Mouse (Mus musculus) granulocyte monocyte progenitor cell, adult 5-6 weeks (primary cell): Measurements from ENCODE around the gene Bclaf3. TPM values are rescaled to one million over a fixed set of nuclear protein-coding genes. Genes with fewer than 3 reads are reported as not detected.
"Not testable (repeated sequence)": the region's sequence is repeated elsewhere in the genome, so short reads cannot be mapped to it uniquely, and the experiment has no call there.

Experiments
- ATAC-seq: replicated peaks from 2 replicates; pipeline ENCODE4 v1.8.0; 2016; ENCODE audit warnings: mild to moderate bottlenecking, moderate TSS enrichment, inconsistent platforms; ENCODE audit not compliant: poor library complexity, severe bottlenecking
- total RNA-seq, 2 experiments: library from RNA; stranded (forward) in 1 of 2; stranded (reverse) in 1 of 2; fragments of 200-712, 200-1000 nt in 1 of 2; fragments of >200 nt in 1 of 2; fragmentation: Nextera tagmentation in 1 of 2; gene quantifications; 2 replicates each; pipeline ENCODE4 v1.2.3; 2014 to 2017

The Bclaf3 gene
- total RNA-seq (2014; fragmentation: Nextera tagmentation) (17.8 and 27.0 TPM in 2 replicates), total RNA-seq (2017) (41.9 and 45.5 TPM in 2 replicates)

DNA sequence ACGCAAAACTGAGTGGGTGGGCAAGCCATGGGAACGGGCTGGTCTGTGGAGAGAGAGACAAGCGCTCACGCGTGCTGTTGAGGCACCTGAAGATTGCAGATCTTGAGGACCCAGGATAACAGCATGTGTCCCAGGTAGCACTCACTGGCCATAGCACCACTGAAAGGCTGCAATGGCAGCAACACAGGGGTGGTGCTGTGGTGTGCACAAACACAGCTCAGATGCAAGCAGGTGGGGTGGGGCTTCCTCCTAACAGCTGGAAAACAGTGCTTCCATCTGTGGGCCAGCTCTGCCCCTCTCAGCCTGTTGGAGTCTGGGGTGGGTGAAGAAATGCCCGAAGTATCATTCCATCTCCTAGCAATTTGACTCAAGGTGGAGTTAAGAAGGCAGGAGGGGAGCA is at the start of gene Bclaf3:
Gene Bclaf3 (plus strand): TSS at position 301 of the 400 bp plus-strand sequence.
- no peak for ATAC-seq

DNA sequence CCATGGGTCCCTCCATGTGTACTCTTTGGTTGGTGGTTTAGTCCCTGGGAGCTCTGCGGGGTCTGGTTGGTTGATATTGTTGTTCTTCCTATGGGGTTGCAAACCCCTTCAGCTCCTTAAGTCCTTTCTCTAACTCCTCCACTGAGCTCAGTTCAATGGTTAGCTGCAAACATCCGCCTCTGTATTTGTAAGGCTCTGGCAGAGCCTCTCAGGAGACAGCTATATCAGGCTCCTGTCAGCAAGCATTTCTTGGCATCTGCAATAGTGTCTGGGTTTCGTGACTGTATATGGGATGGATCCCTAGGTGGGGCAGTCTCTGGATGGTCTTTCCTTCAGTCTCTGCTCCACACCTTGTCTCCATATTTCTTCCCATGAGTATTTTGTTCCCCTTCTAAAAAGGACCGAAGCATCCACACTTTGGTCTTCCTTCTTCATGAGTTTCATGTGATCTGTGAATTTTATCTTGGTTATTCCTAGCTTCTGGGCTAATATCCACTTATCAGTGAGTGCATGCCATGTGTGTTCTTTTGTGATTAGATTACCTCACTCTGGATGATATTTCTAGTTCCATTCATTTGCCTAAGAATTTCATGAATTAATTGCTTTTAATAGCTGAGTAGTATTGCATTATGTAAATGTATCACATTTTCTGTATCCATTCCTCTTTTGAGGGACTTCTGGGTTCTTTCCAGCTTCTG is 48.1 kb upstream of the Bclaf3 start:
- ATAC-seq = not testable (repeated sequence)

DNA sequence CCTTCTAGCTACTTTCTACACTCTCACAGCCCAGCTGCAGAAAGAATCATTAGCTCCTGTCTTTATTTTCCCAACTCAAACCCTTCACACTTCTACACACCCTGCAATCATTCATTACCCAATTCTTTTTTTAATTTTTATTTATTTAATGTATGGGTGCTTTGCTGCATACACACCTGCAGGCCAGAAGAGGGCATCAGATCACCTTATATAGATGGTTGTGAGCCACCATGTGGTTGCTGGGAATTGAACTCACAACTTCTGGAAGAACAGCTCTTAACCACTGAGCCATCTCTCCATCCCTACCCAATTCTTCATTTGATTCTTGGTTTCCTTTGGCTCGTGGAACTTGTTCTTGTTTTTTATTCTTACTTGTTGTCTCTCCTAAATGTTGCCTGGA is 42.2 kb upstream of the Bclaf3 start:
- ATAC-seq = no peak

DNA sequence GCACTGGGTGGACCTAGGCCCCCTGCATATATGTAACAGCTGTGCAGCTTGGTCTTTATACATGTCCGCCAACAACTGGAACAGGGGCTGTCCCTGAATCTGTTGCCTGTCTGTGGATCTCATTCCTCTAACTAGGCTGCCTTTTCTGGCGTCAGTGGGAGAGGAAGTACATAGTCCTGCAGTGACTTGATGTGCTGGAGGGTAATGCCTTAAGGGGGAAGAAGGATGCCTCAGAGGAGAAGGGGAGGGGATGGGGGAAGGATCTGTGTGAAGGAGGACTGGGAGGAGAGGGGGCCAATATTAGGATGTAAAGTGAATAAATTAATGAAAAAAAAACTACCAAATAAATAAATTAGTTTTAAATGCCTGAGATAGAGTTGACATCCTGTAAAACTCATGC is 23.3 kb upstream of the Bclaf3 start:
- ATAC-seq = peak; percentile 66

DNA sequence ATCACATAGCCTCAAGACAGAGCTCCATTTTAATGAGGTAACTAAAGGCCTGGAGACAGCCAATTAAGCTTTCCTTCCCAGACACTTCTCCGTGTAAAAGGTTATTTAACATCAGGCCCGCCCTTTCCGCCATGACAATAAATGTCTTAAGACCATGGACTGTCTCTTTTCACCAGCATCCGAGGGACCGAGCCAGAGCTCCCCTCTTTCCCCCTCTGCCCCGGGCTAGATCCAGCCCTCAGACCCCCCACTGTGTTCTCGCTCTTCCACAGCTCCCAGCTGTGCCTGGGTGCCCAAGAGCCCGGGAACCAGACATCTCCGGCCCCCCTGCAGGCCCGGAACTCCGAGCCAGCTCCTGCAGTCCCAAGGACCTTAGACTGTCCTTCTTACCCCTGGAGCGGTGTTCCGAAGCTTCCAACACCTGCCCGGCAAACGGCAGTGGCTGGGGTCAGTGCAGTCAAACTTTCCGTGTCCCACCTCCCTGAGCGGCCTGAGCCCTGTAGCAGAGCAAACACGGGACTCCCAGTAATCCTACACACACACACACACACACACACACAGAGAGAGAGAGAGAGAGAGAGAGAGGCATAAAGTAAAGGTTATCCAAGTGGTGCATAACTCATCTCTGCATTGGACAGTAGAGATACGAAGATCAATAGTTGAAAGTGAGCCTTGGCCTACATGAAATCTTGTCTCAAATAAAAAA is 18.0 kb upstream of the Bclaf3 start:
- peak; percentile 67 for ATAC-seq

DNA sequence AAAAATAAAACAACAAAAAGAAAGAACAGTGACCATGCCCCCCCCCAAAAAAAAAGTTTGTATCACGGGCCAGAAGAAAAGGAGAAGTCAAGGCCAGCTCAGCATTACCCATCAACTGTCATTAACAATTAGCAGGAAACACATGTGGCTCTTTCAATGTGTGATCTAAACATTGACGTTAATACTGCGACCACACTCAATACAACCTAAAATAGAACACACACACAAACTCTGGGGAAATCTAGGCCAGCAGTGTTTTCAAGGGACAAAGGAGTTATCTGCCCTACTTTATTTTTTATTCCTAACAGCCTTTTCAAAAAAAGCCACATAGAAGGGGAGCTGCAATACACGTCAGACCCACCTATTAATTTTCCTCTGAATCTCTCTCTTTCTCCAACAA is 17.4 kb upstream of the Bclaf3 start:
- peak; percentile 76 for ATAC-seq

DNA sequence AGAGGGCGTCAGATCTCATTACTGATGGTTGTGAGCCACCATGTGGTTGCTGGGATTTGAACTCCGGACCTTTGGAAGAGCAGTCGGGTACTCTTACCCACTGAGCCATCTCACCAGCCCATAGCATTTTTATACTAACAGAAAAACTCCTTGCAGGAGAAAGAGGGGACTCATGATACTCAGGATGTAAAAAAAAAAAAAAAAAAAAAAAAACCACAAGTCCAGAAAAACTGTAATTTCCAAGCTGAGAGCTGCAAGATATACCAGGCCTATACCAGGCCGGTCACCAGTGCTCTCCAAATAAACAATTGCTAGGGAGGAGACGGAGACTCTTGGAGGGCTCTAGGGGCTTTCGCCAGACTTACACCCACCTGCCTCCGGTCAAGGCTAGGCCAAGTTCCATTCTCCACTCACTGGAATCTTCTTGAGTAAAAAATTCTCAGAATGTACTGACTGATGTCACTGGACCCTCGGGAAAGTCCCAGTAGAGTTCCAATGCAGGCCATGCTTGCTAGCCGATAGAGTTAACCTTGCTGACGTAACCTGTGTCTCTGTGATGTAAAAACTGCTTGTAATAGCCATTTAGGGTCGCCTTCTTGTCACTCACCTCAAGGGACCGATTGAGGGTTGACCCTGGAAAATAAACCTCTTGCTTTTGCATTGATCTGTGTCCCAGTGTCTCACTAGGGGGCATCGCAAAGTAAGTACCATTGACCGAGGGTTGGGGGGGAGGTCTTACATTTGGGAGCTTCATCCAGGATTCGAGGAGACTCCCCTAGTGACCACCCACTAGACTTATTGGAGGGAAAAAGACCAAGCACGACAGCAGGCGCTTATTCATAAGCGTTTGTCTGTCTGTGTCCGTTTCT is 16.4 kb upstream of the Bclaf3 start:
- ATAC-seq = peak; percentile 13

DNA sequence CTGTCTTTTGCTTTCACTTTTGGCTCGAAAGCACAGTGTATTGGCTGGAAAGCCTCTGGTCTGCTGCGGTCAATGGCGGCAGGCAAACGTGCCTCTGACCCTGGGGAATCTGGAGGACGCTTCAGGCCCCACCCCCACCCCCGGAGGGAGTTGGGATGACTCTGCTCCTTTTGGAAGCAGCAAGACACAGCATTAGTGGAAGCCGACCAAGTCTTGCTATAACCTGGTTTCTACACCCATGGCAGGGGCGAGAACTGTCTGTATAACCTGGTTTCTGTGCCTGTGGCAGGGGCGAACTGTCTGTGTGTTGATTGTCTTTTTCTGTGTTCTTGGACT is 15.8 kb upstream of the Bclaf3 start:
- ATAC-seq = peak; percentile 13; the same call in 1 of the 2 replicates

DNA sequence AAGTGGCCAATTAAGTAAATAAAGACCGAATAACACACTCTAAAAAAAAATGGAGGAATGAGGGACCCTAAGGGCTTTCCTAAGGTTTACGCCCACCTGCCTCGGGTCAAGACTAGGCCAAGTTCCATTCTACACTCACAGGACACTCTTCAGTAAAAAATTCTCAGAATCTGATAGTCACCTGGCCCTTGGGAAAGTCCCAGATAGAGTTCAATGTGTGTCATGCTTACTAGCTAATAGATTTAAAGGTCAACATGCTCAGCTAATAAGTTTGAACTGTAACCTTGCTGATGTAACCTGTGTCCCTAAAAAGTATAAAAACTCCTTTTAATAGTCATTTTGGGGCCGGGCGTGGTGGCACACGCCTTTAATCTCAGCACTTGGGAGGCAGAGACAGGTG is 10.9 kb upstream of the Bclaf3 start:
- no peak for ATAC-seq

DNA sequence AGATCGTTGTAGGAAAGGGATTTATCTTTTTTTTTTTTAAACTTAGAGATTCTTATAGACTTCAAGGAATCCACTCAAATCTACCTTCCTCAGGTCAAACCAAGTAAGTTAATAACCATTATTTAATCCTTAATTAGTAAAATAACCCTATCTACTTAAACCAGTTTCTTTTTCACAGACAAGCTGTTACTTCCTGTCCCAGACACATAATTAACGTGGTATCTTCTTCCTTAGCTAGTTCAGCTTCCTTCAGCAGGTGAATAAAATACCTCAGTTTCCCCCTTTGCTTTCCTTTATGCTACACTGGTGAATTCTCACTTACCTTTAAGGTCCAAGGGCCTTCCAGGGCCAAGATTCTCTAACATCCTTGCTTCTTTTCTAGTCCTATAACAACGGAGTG is 4.7 kb upstream of the Bclaf3 start:
- no peak for ATAC-seq

DNA sequence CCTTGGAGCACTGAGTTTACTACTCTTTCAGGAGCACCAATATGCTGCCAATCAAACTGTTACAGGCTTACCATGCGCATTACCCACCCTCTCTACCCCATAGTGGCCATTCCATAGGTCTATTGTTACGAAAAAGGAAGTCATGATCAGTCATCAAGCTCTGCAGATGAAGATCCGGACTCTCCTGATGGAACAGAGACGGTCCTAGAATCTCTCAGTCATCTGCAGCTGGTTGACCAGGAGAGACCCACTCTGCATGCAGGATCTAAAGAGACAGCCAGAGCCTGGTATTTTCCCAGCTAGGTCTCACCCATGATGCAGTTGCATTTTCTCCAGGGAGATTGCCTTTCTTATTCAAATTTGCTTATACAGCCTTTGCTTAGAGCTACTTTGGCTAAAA is 3.8 kb upstream of the Bclaf3 start:
- no peak for ATAC-seq

DNA sequence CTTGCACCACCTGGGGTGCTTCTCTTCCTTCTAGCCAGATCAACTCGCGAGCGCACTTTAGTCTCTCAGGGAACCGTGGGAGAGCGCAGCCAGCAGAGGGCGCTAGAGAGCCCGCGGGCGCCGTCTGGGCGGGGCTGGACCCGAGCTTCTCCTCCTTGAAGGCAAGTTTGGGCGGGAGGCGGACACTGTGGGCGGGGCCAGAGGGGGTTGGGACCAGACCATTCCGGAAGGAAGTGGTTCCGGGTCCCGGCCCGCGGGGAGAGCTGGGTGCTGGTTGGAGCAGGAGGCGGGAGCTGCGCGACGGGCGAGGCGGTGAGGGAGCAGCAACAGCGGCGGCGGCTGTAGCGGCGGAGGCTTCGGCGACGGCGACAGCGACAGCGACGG is 5.9 kb downstream of the Bclaf3 start:
- ATAC-seq = peak; percentile 96

DNA sequence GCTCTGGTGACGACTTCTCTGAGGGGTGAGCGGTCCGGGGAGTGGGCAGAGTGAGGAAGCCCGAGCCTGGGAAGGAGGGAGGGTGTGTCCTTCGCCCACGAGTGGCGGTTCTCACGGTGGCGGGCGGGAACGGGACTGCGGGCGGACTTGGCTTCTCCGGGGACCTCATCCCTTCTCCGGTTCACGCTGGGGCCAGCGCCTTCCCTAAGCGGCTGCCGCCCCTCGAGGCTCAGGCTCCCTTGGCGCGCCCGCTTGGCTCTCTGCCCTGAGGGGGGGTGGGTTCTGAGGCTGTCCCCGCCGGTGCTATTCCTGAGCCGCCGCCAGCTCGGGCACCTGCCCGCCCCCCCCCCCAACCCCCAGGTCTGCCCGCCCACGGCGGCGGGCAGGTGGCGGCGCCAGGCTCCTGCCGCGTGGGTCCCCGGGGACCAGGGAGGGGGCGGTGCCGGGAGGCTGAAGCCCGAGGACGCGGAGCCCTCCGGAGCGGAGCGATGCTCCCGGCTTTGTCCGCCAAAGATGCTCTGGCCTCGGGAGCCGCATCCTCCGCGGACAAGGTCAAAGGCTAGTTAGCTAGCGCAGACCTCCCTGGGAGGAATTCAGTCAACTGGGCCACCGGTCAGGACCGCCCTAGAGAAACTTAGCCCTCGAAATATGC is 6.4 kb downstream of the Bclaf3 start:
- no peak for ATAC-seq

DNA sequence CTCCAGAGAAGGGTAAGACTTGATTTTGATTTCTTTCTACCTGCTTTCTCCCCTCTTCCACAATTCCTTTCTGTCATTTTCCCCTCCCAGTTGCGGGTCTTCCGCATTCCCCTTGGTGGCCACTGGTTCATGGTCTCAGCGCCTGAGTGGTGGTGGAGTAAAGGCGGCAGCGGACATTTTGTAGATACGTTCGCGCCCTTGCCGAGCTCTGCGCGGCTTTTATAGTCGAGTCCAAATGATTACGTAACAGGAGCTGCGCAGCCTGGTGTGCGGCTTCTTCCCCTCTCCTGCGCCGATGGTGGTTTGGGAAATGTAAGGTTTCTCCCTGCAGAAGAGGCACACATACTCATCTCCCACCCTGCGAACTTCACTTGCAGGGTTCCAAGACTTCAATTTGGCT is 15.4 kb downstream of the Bclaf3 start:
- ATAC-seq = no peak

DNA sequence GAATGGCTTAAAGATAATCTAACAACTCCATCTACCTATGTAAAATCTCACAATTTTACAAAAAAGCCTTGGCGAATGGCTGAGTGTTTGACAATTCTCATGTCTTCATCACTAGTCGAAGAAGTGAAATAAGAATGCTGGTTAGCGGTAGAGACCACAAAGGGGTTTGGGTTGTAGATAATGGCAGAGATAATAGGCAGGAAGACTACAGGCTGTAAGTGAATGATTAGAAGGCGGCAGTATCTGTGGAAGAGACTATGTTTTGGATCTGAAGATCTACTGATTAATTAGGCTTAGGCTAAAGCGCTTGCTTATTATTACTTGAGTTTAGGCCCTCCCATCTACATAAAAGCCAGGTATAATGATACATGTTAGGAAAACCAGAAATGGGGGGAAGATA is 20.6 kb downstream of the Bclaf3 start:
- ATAC-seq = no peak

DNA sequence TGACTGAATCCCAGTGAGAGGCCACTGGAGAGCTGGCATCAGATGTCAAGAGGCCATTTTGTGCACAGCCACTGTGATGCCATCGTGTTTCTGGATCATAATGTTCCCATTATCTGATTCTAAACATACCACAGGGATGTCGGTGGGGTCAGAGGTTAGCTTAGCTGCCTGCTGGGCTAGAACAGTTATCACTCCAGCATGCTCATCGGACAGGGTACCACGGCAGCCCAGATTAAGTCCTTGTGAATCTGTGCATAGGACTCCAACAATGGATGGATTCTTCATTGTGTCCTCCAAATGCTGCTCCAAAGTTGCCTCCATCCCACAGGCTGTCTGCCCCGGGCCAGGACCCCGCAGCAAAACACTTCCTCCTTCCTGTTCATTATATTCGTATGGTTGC is 58.2 kb downstream of the Bclaf3 start:
- not testable (repeated sequence) for ATAC-seq

DNA sequence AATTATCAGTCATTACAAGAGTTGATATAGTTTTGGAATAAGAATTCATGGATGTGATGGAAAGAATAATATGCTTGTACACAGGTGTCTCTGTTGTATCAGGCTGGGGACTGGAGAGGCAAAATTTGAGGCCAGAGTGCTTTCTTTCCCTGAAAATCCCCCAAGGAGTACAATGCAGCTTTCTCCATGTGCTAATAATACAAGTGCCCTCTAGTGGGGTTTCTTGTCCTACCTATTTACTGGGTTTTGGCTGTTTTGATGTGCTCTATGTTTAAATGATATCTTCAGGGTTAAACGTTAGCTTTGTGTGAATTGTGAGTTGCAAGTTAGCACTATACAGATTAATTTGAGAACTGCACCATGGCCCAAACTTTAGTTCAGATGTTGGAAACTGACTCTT is 65.1 kb downstream of the Bclaf3 start:
- ATAC-seq = no peak

DNA sequence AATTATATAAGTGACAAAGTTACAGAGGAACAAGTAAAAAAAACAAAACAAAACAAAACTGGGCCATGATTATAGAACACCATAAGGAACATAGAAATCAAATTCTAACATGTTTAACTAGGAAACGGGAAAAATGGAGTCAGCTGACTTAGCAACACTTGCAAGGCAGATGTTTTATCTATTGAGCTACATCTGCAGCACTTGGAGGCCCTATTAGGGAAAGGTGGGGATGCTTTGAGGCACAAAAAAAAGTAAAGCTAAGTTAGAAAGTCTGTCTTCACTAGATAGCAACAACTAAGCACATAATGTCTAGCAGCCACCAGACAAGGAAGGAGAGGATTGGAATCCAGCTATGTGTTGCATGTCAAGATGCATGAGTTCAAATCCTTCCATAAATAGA is 71.0 kb downstream of the Bclaf3 start:
- no peak for ATAC-seq

DNA sequence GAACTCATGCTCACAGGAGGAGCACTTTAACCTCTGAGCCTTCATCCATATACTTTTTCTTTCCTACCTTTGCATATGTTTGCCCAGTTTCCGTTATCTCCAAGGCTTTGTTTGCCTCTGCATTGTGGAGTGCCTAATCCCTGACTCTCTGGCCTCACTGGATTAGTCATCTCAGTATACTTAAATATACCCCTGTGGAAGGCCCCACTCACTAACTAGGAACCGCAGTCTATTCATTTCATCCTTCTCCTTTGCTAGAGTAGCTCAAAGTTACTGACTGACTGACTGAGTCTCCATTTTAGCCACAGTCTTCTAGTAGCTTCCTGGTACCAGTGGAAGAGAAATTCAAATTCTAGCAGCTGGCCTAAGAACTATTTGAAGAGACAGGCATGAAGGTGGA is 78.3 kb downstream of the Bclaf3 start:
- no peak for ATAC-seq

DNA sequence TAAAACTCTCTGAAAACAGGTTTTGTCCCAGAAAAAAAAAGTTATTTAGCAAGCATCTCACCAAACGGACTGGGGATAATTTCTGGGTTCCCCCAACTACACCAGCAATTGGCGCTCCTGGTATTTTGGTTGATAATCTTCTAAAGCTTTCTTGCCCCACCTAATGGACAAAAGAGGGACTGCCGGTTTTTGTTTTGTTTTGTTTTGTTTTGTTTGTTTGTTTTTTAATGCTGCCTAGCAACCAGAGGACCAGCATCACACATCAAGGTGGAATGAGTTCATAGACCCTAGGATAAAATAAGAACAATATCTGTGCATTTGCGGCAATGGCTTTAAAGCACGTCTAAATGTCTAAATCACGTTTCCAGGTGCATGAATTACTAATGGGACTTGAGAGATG is 80.4 kb downstream of the Bclaf3 start:
- peak; percentile 73 for ATAC-seq
